Mouse (Mus musculus): ENCODE measurements around the gene Zc3hc1. TPM values are rescaled to one million over a fixed set of nuclear protein-coding genes. Genes with fewer than 3 reads are reported as not detected.

Gene Zc3hc1
- polyA plus RNA-seq, 1 experiment from 2014 or later = 74.0 TPM

- Histone ChIP-seq H3K27ac (no peak overlapping the region), H3K4me1 (peaks cover 3% of the 10 kb centered on the region; the same call in 1 of the 2 replicates), H3K9me3 (no peaks in the 10 kb centered on the region), H3K4me3 (no peak overlapping the region), H3K27me3 (no peaks in the 10 kb centered on the region), H3K4me2 (no peak overlapping the region), H3K9ac (no peak overlapping the region), H3K36me3 (no peaks in the 10 kb centered on the region)
- 61% methylated on average over 6 of the region's 6 CpGs for WGBS
- ATAC-seq (ENCODE audit: insufficient number of reproducible peaks, insufficient read depth, low FRiP score, low TSS enrichment, low read depth) = no peak
Observed at GRCm38 (mm10) chr6:30346737-30347136, 44.1 kb downstream of the Zc3hc1 start.

- H3K4me2 ChIP-seq = no peak overlapping the region
- peak overlapping the region; percentile 44; the same call in 1 of the 2 replicates for H3K27ac ChIP-seq
- ATAC-seq (ENCODE audit: insufficient number of reproducible peaks, insufficient read depth, low FRiP score, low TSS enrichment, low read depth) = no peak
- no peak overlapping the region for H3K4me3 ChIP-seq
- no peaks in the 10 kb centered on the region for H3K27me3 ChIP-seq
- no peak overlapping the region for H3K9ac ChIP-seq
- peaks cover 3% of the 10 kb centered on the region; the same call in 1 of the 2 replicates for H3K4me1 ChIP-seq
- H3K36me3 ChIP-seq = no peaks in the 10 kb centered on the region
- no peaks in the 10 kb centered on the region for H3K9me3 ChIP-seq
- WGBS = 72% methylated on average over 6 of the region's 6 CpGs
Observed at GRCm38 (mm10) chr6:30344032-30344431, 46.8 kb downstream of the Zc3hc1 start.

DNA sequence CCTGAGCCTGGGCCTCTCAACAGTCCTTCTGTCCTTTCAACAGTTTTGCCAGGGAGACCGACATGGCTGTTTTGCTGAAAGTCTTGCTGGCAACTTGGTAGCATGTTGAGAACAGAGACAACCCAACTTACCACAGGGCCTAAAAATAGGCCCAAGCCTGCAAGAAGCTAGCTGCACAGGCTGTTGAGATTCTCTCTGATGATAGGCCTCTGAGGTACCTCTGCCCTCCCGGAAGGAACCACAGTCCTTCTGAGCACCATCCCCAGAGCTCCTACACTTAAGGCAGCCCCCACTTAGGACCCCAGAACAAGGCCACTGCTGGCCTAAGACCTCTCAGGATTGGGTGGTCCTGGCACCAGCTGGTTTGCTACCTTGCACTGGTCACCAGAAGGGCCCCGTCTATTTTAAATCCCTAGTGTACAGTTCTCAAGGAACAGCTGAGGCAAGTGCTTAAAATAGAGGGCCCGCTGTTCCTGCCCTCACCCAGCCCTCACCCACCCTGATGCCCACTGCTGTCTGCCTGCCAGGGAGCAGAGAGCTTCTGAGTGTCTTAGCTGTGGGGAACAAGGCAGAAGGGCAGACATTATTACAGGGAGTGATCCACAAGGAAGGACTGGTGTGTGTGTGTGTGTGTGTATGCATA lies 50.5 kb downstream of the Zc3hc1 start:
- Histone ChIP-seq H3K4me1 (peaks cover 3% of the 10 kb centered on the region; the same call in 1 of the 2 replicates), H3K9ac (no peak overlapping the region), H3K27ac (no peak overlapping the region), H3K4me3 (no peak overlapping the region), H3K4me2 (no peak overlapping the region), H3K27me3 (no peaks in the 10 kb centered on the region), H3K36me3 (no peaks in the 10 kb centered on the region), H3K9me3 (no peaks in the 10 kb centered on the region)
- ATAC-seq (ENCODE audit: insufficient number of reproducible peaks, insufficient read depth, low FRiP score, low TSS enrichment, low read depth) = no peak
- WGBS = 73% methylated on average over 4 of the region's 4 CpGs

- H3K36me3 ChIP-seq = no peaks in the 10 kb centered on the region
- WGBS = 23% methylated on average over 5 of the region's 5 CpGs
- no peak for ATAC-seq (ENCODE audit: insufficient number of reproducible peaks, insufficient read depth, low FRiP score, low TSS enrichment, low read depth)
- no peaks in the 10 kb centered on the region for H3K9me3 ChIP-seq
- H3K4me3 ChIP-seq = no peak overlapping the region
- H3K27ac ChIP-seq = no peak overlapping the region
- no peak overlapping the region for H3K9ac ChIP-seq
- H3K27me3 ChIP-seq = no peaks in the 10 kb centered on the region
- 0 out of 2 replicates have a peak, but pooled peaks cover 7% of the 10 kb centered on the region for H3K4me1 ChIP-seq
- H3K4me2 ChIP-seq = 0 out of 2 replicates have a peak overlapping the region, but pooled peaks have one; percentile 5
Observed at GRCm38 (mm10) chr6:30336912-30337311, 53.9 kb downstream of the Zc3hc1 start.

GRCm38 (mm10) chr6:30332262-30332661 lies 58.6 kb downstream of the Zc3hc1 start:
- H3K4me1 ChIP-seq = 0 out of 2 replicates have a peak, but pooled peaks cover 7% of the 10 kb centered on the region
- no peaks in the 10 kb centered on the region for H3K36me3 ChIP-seq
- ATAC-seq (ENCODE audit: insufficient number of reproducible peaks, insufficient read depth, low FRiP score, low TSS enrichment, low read depth) = no peak
- no peaks in the 10 kb centered on the region for H3K9me3 ChIP-seq
- H3K9ac ChIP-seq = no peak overlapping the region
- WGBS = 25% methylated on average over 4 of the region's 4 CpGs
- H3K27me3 ChIP-seq = no peaks in the 10 kb centered on the region
- no peak overlapping the region for H3K27ac ChIP-seq
- no peak overlapping the region for H3K4me2 ChIP-seq
- H3K4me3 ChIP-seq = no peak overlapping the region

DNA sequence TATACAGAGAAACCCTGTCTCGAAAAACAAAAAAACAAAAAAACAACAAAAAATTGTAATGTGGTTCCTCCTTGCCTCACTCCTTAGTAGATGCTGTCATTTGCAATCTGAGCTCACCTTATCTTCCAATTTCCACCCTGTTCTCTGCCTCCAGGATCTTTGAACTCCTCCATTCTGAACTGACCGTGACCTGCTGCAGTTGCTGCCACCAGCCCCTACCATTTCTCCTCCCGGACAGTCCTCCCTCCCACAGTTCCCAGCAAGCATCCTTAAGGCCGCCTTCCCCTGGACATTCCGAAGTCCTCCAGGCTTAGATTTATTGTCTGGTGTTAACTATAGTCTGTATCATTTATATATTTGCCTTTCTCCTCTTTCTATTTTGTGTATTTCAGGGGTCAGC lies 60.1 kb downstream of the Zc3hc1 start:
- no peak for ATAC-seq (ENCODE audit: insufficient number of reproducible peaks, insufficient read depth, low FRiP score, low TSS enrichment, low read depth)
- WGBS = 75% methylated on average over 5 of the region's 5 CpGs
- no peak overlapping the region for H3K9ac ChIP-seq
- H3K27me3 ChIP-seq = no peaks in the 10 kb centered on the region
- no peaks in the 10 kb centered on the region for H3K36me3 ChIP-seq
- no peak overlapping the region for H3K27ac ChIP-seq
- H3K4me1 ChIP-seq = peaks cover 12% of the 10 kb centered on the region; the same call in 1 of the 2 replicates
- no peak overlapping the region for H3K4me3 ChIP-seq
- no peak overlapping the region for H3K4me2 ChIP-seq
- no peaks in the 10 kb centered on the region for H3K9me3 ChIP-seq

DNA sequence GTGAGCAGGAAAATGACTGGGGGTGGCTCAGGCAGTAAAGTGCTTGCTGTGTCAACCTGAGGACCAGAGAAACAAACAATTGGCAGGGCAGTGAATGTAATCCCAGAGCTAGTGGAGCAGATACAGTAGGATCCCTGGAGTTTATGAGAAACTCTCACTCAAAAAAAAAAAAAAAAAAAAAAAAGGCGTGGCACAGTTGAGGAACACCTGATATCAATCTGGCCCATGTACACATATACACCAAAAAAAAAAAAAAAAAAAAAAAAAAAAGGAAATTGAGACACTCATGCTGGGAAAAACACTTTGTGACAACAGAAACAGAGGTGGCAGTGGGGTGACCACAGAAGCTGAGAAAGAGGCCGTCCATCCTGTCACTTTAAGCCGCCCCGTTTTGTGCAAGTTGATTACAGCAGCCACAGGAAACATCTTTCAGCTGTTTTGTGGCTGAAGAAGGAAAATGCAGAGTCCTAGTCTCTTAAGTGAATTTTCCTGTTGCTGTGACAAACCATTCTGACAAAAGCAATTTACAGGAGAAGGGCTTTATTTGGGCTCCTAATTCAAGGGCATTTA lies 64.8 kb downstream of the Zc3hc1 start:
- no peak overlapping the region for H3K9ac ChIP-seq
- peaks cover 7% of the 10 kb centered on the region for H3K4me1 ChIP-seq
- H3K4me3 ChIP-seq = no peak overlapping the region
- H3K36me3 ChIP-seq = no peaks in the 10 kb centered on the region
- 62% methylated on average over 3 of the region's 4 CpGs for WGBS
- H3K9me3 ChIP-seq = no peaks in the 10 kb centered on the region
- no peak overlapping the region for H3K27ac ChIP-seq
- H3K4me2 ChIP-seq = no peak overlapping the region
- no peak for ATAC-seq (ENCODE audit: insufficient number of reproducible peaks, insufficient read depth, low FRiP score, low TSS enrichment, low read depth)
- no peaks in the 10 kb centered on the region for H3K27me3 ChIP-seq

DNA sequence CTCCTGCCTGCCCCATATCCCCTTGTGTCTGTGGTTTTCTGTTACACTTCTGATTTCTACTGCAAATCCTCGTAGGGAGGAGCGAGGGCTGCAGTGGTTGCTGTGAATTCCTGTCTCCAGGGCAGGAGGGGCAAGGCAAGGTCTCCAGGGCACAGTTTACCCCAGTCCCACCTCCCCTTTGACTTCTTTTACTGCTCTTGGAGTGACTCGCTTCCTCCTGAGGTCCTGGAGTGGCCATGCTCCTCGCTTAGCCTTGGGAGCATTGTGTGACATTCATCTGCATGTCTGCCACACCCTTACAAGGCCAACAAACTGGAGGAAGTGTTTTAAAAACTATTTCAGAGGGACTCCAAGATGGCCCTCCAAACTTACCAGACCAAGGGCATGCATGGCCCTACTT lies 69.8 kb downstream of the Zc3hc1 start:
- no peak overlapping the region for H3K9ac ChIP-seq
- no peaks in the 10 kb centered on the region for H3K36me3 ChIP-seq
- H3K4me3 ChIP-seq = no peak overlapping the region
- no peaks in the 10 kb centered on the region for H3K9me3 ChIP-seq
- peaks cover 10% of the 10 kb centered on the region for H3K4me1 ChIP-seq
- H3K27ac ChIP-seq = peak overlapping the region; percentile 55; the same call in 1 of the 2 replicates
- no peak for ATAC-seq (ENCODE audit: insufficient number of reproducible peaks, insufficient read depth, low FRiP score, low TSS enrichment, low read depth)
- no peaks in the 10 kb centered on the region for H3K27me3 ChIP-seq
- H3K4me2 ChIP-seq = peak overlapping the region; percentile 5; the same call in 1 of the 2 replicates
- 22% methylated on average over 4 of the region's 4 CpGs for WGBS

GRCm38 (mm10) chr6:30319216-30319615 lies 71.6 kb downstream of the Zc3hc1 start:
- WGBS = 80% methylated on average over 5 of the region's 5 CpGs

More at GRCm38 (mm10) chr6:30319216-30319615, 71.6 kb downstream of the Zc3hc1 start:
- Histone ChIP-seq H3K4me3 (no peak overlapping the region), H3K27me3 (no peaks in the 10 kb centered on the region), H3K9me3 (no peaks in the 10 kb centered on the region), H3K27ac (no peak overlapping the region), H3K9ac (no peak overlapping the region), H3K4me2 (no peak overlapping the region), H3K36me3 (no peaks in the 10 kb centered on the region), H3K4me1 (peaks cover 10% of the 10 kb centered on the region)
- no peak for ATAC-seq (ENCODE audit: insufficient number of reproducible peaks, insufficient read depth, low FRiP score, low TSS enrichment, low read depth)

Other genes starting within 250 kb of the Zc3hc1 start
- gene Ube2h, start 86.5 kb downstream of the Zc3hc1 start, polyA plus RNA-seq (2015; fragmentation: Nextera tagmentation; extraction: Ambion mirVana) = 44.4 and 46.7 TPM in 2 replicates
- 22.3 and 26.3 TPM in 2 replicates for gene Klhdc10, start 10.8 kb upstream of the Zc3hc1 start, polyA plus RNA-seq (2015; fragmentation: Nextera tagmentation; extraction: Ambion mirVana)
- gene Tmem209, start 118.8 kb upstream of the Zc3hc1 start, polyA plus RNA-seq (2015; fragmentation: Nextera tagmentation; extraction: Ambion mirVana) = 30.4 and 35.4 TPM in 2 replicates
- gene Ssmem1, start 118.8 kb upstream of the Zc3hc1 start, polyA plus RNA-seq (2015; fragmentation: Nextera tagmentation; extraction: Ambion mirVana) = 0.23 TPM in 1 of 2 replicates, not detected in the other
- 6.3 and 6.4 TPM in 2 replicates for gene Cpa2, start 150.6 kb upstream of the Zc3hc1 start, polyA plus RNA-seq (2015; fragmentation: Nextera tagmentation; extraction: Ambion mirVana)
- 0.83 and 1.4 TPM in 2 replicates for gene Cpa4, start 177.3 kb upstream of the Zc3hc1 start, polyA plus RNA-seq (2015; fragmentation: Nextera tagmentation; extraction: Ambion mirVana)
- 0.12 and 0.28 TPM in 2 replicates for gene Cpa5, start 220.0 kb upstream of the Zc3hc1 start, polyA plus RNA-seq (2015; fragmentation: Nextera tagmentation; extraction: Ambion mirVana)
- 0.34 and 0.87 TPM in 2 replicates for gene Cpa1, start 248.2 kb upstream of the Zc3hc1 start, polyA plus RNA-seq (2015; fragmentation: Nextera tagmentation; extraction: Ambion mirVana)

Measured in embryonic facial prominence, embryonic 13.5 days (tissue).